Mouse (Mus musculus) kidney, adult 2 months (tissue): Measurements from ENCODE around the gene Acvr1b. TPM values are rescaled to one million over a fixed set of nuclear protein-coding genes. Genes with fewer than 3 reads are reported as not detected.

Experiments
- DNase-seq: peaks from one replicate; pipeline ENCODE4 v3.0.0; 2021
- H3K27ac ChIP-seq: fragments of 200-500 bp; 2 replicates; pipeline ENCODE4 v1.5.1; 2012; ENCODE audit warnings: low read depth, low read length, control low read depth, inconsistent platforms; ENCODE audit not compliant: insufficient read depth
- H3K27me3 ChIP-seq: fragments of 200-500 bp; replicated peaks from 2 replicates; pipeline ENCODE4 v1.6.1; 2012; ENCODE audit warnings: mild to moderate bottlenecking, moderate library complexity, low read length, inconsistent platforms; ENCODE audit not compliant: control insufficient read depth, insufficient read depth
- H3K36me3 ChIP-seq: fragments of 200-500 bp; 2 replicates; pipeline ENCODE4 v1.6.1; 2012; ENCODE audit warnings: mild to moderate bottlenecking, moderate library complexity, low read length, inconsistent platforms; ENCODE audit not compliant: control insufficient read depth, insufficient read depth
- H3K4me1 ChIP-seq: fragments of 200-500 bp; 2 replicates; pipeline ENCODE4 v1.6.1; 2011; ENCODE audit warnings: low read length; ENCODE audit not compliant: control insufficient read depth, insufficient read depth
- H3K4me3 ChIP-seq: fragments of 200-500 bp; 2 replicates; pipeline ENCODE4 v1.5.1; 2011; ENCODE audit warnings: mild to moderate bottlenecking, low read depth, low read length, control low read depth; ENCODE audit not compliant: insufficient read depth
- CTCF ChIP-seq: fragments of 200-500 bp; conservative IDR thresholded peaks from 2 replicates; pipeline ENCODE4 v1.5.1; 2011; ENCODE audit warnings: low read depth, mild to moderate bottlenecking, control low read depth, low read length, moderate library complexity, mixed read lengths; ENCODE audit not compliant: insufficient read depth, insufficient read length
- POLR2A ChIP-seq: fragments of 200-500 bp; IDR thresholded peaks from one replicate; pipeline ENCODE4 v1.6.1; 2011; ENCODE audit warnings: low read depth, low read length, control low read depth
- WGBS: fragments of 180-500 bp; shearing (Covaris S2); methylation state at CpG from one replicate; pipeline ENCODE4 v1.1.7; 2018; 5-methylcytosine and 5-hydroxymethylcytosine counted together
- polyA plus RNA-seq: library from polyadenylated mRNA; depleted of rRNA; stranded (reverse); fragments of >200 nt; gene quantifications from 2 replicates; pipeline ENCODE4 v1.2.3, GENCODE M21; 2012

Acvr1b gene
- polyA plus RNA-seq, 1 experiment = 37.2 TPM

GRCm38 (mm10) chr15:101170413-101170980 lies 3.4 kb upstream of the Acvr1b start:
- no peaks in the 10 kb centered on the region for H3K27me3 ChIP-seq
- TF ChIP-seq CTCF (no peak), POLR2A (no peak)
- WGBS = 92% methylated on average over 10 of the region's 10 CpGs
- no peak overlapping the region for H3K4me3 ChIP-seq
- H3K36me3 ChIP-seq = no peaks in the 10 kb centered on the region
- no peak overlapping the region for H3K27ac ChIP-seq
- no peak for DNase-seq
- peaks cover 6% of the 10 kb centered on the region for H3K4me1 ChIP-seq

GRCm38 (mm10) chr15:101171272-101171671 lies 2.6 kb upstream of the Acvr1b start:
- Histone ChIP-seq H3K27ac (no peak overlapping the region), H3K4me3 (no peak overlapping the region), H3K36me3 (no peaks in the 10 kb centered on the region), H3K4me1 (peaks cover 3% of the 10 kb centered on the region; the same call in 1 of the 2 replicates), H3K27me3 (no peaks in the 10 kb centered on the region)
- no peak for TF ChIP-seq CTCF
- TF ChIP-seq POLR2A = no peak
- WGBS = 86% methylated on average over 4 of the region's 4 CpGs
- no peak for DNase-seq

- TF ChIP-seq POLR2A (no peak), CTCF (no peak)
- DNase-seq = no peak
- Histone ChIP-seq H3K4me1 (peaks cover 5% of the 10 kb centered on the region; the same call in 1 of the 2 replicates), H3K4me3 (no peak overlapping the region), H3K27ac (no peak overlapping the region), H3K36me3 (no peaks in the 10 kb centered on the region), H3K27me3 (no peaks in the 10 kb centered on the region)
- WGBS = 86% methylated on average over 2 of the region's 2 CpGs
Measured at GRCm38 (mm10) chr15:101172016-101172415, 1.9 kb upstream of the Acvr1b start.

GRCm38 (mm10) chr15:101174294-101175130 lies 645 bp downstream of the Acvr1b start:
- H3K4me1 ChIP-seq = peaks cover 13% of the 10 kb centered on the region
- H3K27ac ChIP-seq = peak overlapping the region; percentile 67
- no peaks in the 10 kb centered on the region for H3K36me3 ChIP-seq
- H3K4me3 ChIP-seq = peak overlapping the region; percentile 69
- 1% methylated on average over 40 of the region's 46 CpGs for WGBS
- no peak for DNase-seq
- TF ChIP-seq POLR2A (no peak), CTCF (no peak)
- H3K27me3 ChIP-seq = no peaks in the 10 kb centered on the region

- no peaks in the 10 kb centered on the region for H3K27me3 ChIP-seq
- no peak for TF ChIP-seq POLR2A
- TF ChIP-seq CTCF = no peak
- H3K36me3 ChIP-seq = no peaks in the 10 kb centered on the region
- no peak for DNase-seq
- peaks cover 17% of the 10 kb centered on the region for H3K4me1 ChIP-seq
- WGBS = 14% methylated on average over 5 of the region's 5 CpGs
- peak overlapping the region; percentile 52 for H3K27ac ChIP-seq
- H3K4me3 ChIP-seq = peak overlapping the region; percentile 69
Measured at GRCm38 (mm10) chr15:101175131-101175460, 1.2 kb downstream of the Acvr1b start.

GRCm38 (mm10) chr15:101175613-101176283 lies 1.9 kb downstream of the Acvr1b start:
- peak overlapping the region; percentile 69 for H3K4me3 ChIP-seq
- TF ChIP-seq POLR2A (no peak), CTCF (no peak)
- peak overlapping the region; percentile 29 for H3K27ac ChIP-seq
- peaks cover 24% of the 10 kb centered on the region for H3K4me1 ChIP-seq
- no peaks in the 10 kb centered on the region for H3K27me3 ChIP-seq
- DNase-seq = no peak
- 15% methylated on average over 17 of the region's 17 CpGs for WGBS
- no peaks in the 10 kb centered on the region for H3K36me3 ChIP-seq

- Histone ChIP-seq H3K4me3 (no peak overlapping the region), H3K27ac (peak overlapping the region; percentile 29), H3K4me1 (peaks cover 29% of the 10 kb centered on the region), H3K27me3 (no peaks in the 10 kb centered on the region), H3K36me3 (no peaks in the 10 kb centered on the region)
- no peak for DNase-seq
- no peak for TF ChIP-seq CTCF
- no peak for TF ChIP-seq POLR2A
- WGBS = 23% methylated on average over 3 of the region's 3 CpGs
Measured at GRCm38 (mm10) chr15:101176284-101176680, 2.4 kb downstream of the Acvr1b start.
